Mouse (Mus musculus) intestine, postnatal 0 days (tissue): Measurements from ENCODE around the gene Vstm4. TPM values are rescaled to one million over a fixed set of nuclear protein-coding genes. Genes with fewer than 3 reads are reported as not detected.

ENCODE experiments used
- ATAC-seq: fragments of 200-750 bp; cut with Nextera tagmentation; 2 replicates; pipeline ENCODE4 v1.8.0; 2017; ENCODE audit warnings: mild to moderate bottlenecking, moderate TSS enrichment, moderate library complexity
- H3K27ac ChIP-seq: fragments of 300-500 bp; sonication (generic); 2 replicates; pipeline ENCODE4 v1.5.1; 2014; ENCODE audit warnings: mild to moderate bottlenecking, low read depth, low read length, moderate library complexity
- H3K27me3 ChIP-seq: fragments of 300-500 bp; sonication (generic); replicated peaks from 2 replicates; pipeline ENCODE4 v1.6.1; 2014; ENCODE audit warnings: low read length, mixed read lengths; ENCODE audit not compliant: control insufficient read depth, insufficient read depth
- H3K36me3 ChIP-seq: fragments of 300-500 bp; sonication (generic); 2 replicates; pipeline ENCODE4 v1.6.1; 2014; ENCODE audit warnings: mild to moderate bottlenecking, moderate library complexity; ENCODE audit not compliant: control insufficient read depth, insufficient read depth
- H3K4me1 ChIP-seq: fragments of 300-500 bp; sonication (generic); replicated peaks from 2 replicates; pipeline ENCODE4 v1.6.1; 2014; ENCODE audit warnings: antibody characterized with exemption, low read length, mixed read lengths; ENCODE audit not compliant: control insufficient read depth, insufficient read depth
- H3K4me2 ChIP-seq: fragments of 300-500 bp; sonication (generic); replicated peaks from 2 replicates; pipeline ENCODE4 v1.6.1; 2014; ENCODE audit warnings: low read depth, mild to moderate bottlenecking, moderate library complexity
- H3K4me3 ChIP-seq: fragments of 300-500 bp; sonication (generic); 2 replicates; pipeline ENCODE4 v1.5.1; 2014; ENCODE audit warnings: low read depth, low read length
- H3K9ac ChIP-seq: fragments of 300-500 bp; sonication (generic); 2 replicates; pipeline ENCODE4 v1.6.1; 2014; ENCODE audit warnings: mild to moderate bottlenecking, low read depth, low read length
- H3K9me3 ChIP-seq: fragments of 300-500 bp; sonication (generic); 2 replicates; pipeline ENCODE4 v1.6.1; 2016; ENCODE audit warnings: mixed run types; ENCODE audit not compliant: control insufficient read depth
- CTCF ChIP-seq: sonication (generic); IDR thresholded peaks from 2 replicates; pipeline ENCODE4 v1.5.1; 2016; ENCODE audit warnings: low read depth, mild to moderate bottlenecking, control low read depth, antibody characterized with exemption, moderate library complexity
- WGBS: fragments of 180-500 bp; shearing (Covaris S2); extraction: QIAGEN DNeasy Blood & Tissue Kit; methylation state at CpG from one replicate; pipeline ENCODE4 v1.1.7; 2014; 5-methylcytosine and 5-hydroxymethylcytosine counted together
- polyA plus RNA-seq: library from polyadenylated mRNA; unstranded; fragments of >200 nt; fragmentation: Nextera tagmentation; extraction: Ambion mirVana; gene quantifications from 2 replicates; pipeline ENCODE4 v1.2.1, GENCODE M21; 2015

Gene Vstm4
- polyA plus RNA-seq, result 13.1 and 13.5 TPM in 2 replicates

GRCm38 (mm10) chr14:32856681-32857328, at the start of gene Vstm4:
Vstm4 (plus strand) TSS chr14:32856756.
- Histone ChIP-seq H3K27ac (peak within 1 kb of the TSS; percentile 66), H3K9me3 (no peaks in the 10 kb centered on the region), H3K27me3 (peaks cover 4% of the 10 kb centered on the region; the same call in 1 of the 2 replicates), H3K4me2 (peak within 1 kb of the TSS; percentile 72), H3K4me3 (peak within 1 kb of the TSS; percentile 49), H3K9ac (peak within 1 kb of the TSS; percentile 76), H3K4me1 (no peaks in the 10 kb centered on the region), H3K36me3 (no peaks in the 10 kb centered on the region)
- under 1% methylated on average over 62 of the region's 68 CpGs for WGBS
- no peak for TF ChIP-seq CTCF
- ATAC-seq, result peak; percentile 47

- Histone ChIP-seq H3K9me3 (no peaks in the 10 kb centered on the region), H3K36me3 (no peaks in the 10 kb centered on the region), H3K27me3 (no peaks in the 10 kb centered on the region), H3K9ac (no peak overlapping the region), H3K4me2 (no peak overlapping the region), H3K4me1 (no peaks in the 10 kb centered on the region), H3K4me3 (no peak overlapping the region), H3K27ac (no peak overlapping the region)
- no peak for TF ChIP-seq CTCF
- no peak for ATAC-seq
Measured at GRCm38 (mm10) chr14:32810111-32810510, 46.4 kb upstream of the Vstm4 start.

- Histone ChIP-seq H3K9ac (no peak overlapping the region), H3K4me1 (no peaks in the 10 kb centered on the region), H3K36me3 (no peaks in the 10 kb centered on the region), H3K27me3 (no peaks in the 10 kb centered on the region), H3K4me2 (no peak overlapping the region), H3K27ac (no peak overlapping the region), H3K4me3 (no peak overlapping the region), H3K9me3 (no peaks in the 10 kb centered on the region)
- no peak for ATAC-seq
- WGBS, result 73% methylated on average over 6 of the region's 6 CpGs
- TF ChIP-seq CTCF, result no peak
Measured at GRCm38 (mm10) chr14:32812429-32812828, 44.1 kb upstream of the Vstm4 start.

GRCm38 (mm10) chr14:32814961-32815360, 41.6 kb upstream of the Vstm4 start:
- TF ChIP-seq CTCF, result no peak
- H3K4me3 ChIP-seq, result no peak overlapping the region
- 66% methylated on average over 4 of the region's 4 CpGs for WGBS
- no peaks in the 10 kb centered on the region for H3K36me3 ChIP-seq
- ATAC-seq, result no peak
- no peak overlapping the region for H3K9ac ChIP-seq
- H3K4me2 ChIP-seq, result no peak overlapping the region
- H3K9me3 ChIP-seq, result no peaks in the 10 kb centered on the region
- H3K27me3 ChIP-seq, result no peaks in the 10 kb centered on the region
- no peaks in the 10 kb centered on the region for H3K4me1 ChIP-seq
- H3K27ac ChIP-seq, result no peak overlapping the region

GRCm38 (mm10) chr14:32816533-32816932, 40.0 kb upstream of the Vstm4 start:
- no peak overlapping the region for H3K9ac ChIP-seq
- H3K4me3 ChIP-seq, result no peak overlapping the region
- no peaks in the 10 kb centered on the region for H3K36me3 ChIP-seq
- H3K4me1 ChIP-seq, result no peaks in the 10 kb centered on the region
- H3K9me3 ChIP-seq, result no peaks in the 10 kb centered on the region
- TF ChIP-seq CTCF, result peak; percentile 57
- no peak overlapping the region for H3K4me2 ChIP-seq
- ATAC-seq, result no peak
- no peaks in the 10 kb centered on the region for H3K27me3 ChIP-seq
- H3K27ac ChIP-seq, result no peak overlapping the region
- WGBS, result 66% methylated on average over 4 of the region's 4 CpGs

GRCm38 (mm10) chr14:32817258-32817657, 39.3 kb upstream of the Vstm4 start:
- Histone ChIP-seq H3K27me3 (no peaks in the 10 kb centered on the region), H3K27ac (no peak overlapping the region), H3K36me3 (no peaks in the 10 kb centered on the region), H3K4me1 (no peaks in the 10 kb centered on the region), H3K4me3 (no peak overlapping the region), H3K9me3 (no peaks in the 10 kb centered on the region), H3K4me2 (no peak overlapping the region), H3K9ac (no peak overlapping the region)
- WGBS, result 61% methylated on average over 7 of the region's 7 CpGs
- no peak for TF ChIP-seq CTCF
- ATAC-seq, result no peak

GRCm38 (mm10) chr14:32819297-32819696, 37.3 kb upstream of the Vstm4 start:
- H3K27ac ChIP-seq, result no peak overlapping the region
- H3K4me3 ChIP-seq, result no peak overlapping the region
- H3K36me3 ChIP-seq, result no peaks in the 10 kb centered on the region
- no peaks in the 10 kb centered on the region for H3K27me3 ChIP-seq
- H3K9ac ChIP-seq, result no peak overlapping the region
- WGBS, result 52% methylated on average over 1 of the region's 1 CpGs
- ATAC-seq, result no peak
- no peaks in the 10 kb centered on the region for H3K9me3 ChIP-seq
- H3K4me1 ChIP-seq, result no peaks in the 10 kb centered on the region
- no peak for TF ChIP-seq CTCF
- H3K4me2 ChIP-seq, result no peak overlapping the region
